Mouse (Mus musculus) colon, adult 2 months (tissue): ENCODE measurements around the gene Arfip2. TPM values are rescaled to one million over a fixed set of nuclear protein-coding genes. Genes with fewer than 3 reads are reported as not detected.

Source experiments
- polyA plus RNA-seq: library from polyadenylated mRNA; depleted of rRNA; stranded (reverse); fragments of >200 nt; gene quantifications from 2 replicates; pipeline ENCODE4 v1.2.3, GENCODE M21; 2012; rRNA removed

The Arfip2 gene
- polyA plus RNA-seq: 91.2 and 95.5 TPM in 2 replicates

DNA sequence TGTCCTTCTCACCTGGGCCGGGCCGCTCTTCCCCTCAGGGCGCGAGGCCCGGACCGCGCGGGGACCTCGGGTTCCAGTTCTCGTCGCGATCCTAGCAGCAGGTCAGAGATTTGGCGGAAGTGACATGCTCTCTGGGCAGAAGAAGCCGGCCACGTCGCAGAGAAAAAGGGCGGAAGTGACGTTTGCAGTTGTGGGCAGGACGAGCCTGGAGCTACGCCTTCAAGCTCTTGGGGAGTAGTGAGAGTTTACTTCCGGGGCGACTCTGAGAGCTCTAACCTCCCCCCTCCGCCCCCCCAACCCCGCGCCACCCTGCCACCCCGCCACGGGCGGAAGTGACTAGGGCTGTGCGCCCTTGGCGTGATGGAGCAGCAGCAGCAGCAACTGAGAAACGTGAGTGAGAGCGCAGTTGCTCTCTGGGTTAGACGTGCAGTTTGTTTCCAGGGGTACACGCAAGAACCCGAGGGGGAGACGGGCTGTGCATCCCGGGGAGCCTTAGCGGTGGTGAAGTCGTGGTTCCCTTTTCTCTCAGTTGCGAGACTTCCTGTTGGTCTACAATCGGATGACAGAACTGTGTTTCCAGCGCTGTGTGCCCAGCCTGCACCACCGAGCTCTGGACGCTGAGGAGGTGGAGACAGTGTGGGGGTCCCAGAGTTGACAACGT, at the start of gene Arfip2, which contains the start of gene Gm45799:
Gene Arfip2, minus strand, starts transcription at position 184 of the 661 bp plus-strand sequence.
Gene Gm45799, plus strand, starts transcription at position 320 of the 661 bp plus-strand sequence.

GRCm38 (mm10) chr7:105650639-105651435, 10.6 kb upstream of the Arfip2 start, which contains the start of gene Dnhd1:
Dnhd1 (plus strand) TSS chr7:105650827.

GRCm38 (mm10) chr7:105639756-105640155, 460 bp downstream of the Arfip2 start, which contains the start of gene Timm10b:
Timm10b (plus strand) TSS chr7:105640056.

DNA sequence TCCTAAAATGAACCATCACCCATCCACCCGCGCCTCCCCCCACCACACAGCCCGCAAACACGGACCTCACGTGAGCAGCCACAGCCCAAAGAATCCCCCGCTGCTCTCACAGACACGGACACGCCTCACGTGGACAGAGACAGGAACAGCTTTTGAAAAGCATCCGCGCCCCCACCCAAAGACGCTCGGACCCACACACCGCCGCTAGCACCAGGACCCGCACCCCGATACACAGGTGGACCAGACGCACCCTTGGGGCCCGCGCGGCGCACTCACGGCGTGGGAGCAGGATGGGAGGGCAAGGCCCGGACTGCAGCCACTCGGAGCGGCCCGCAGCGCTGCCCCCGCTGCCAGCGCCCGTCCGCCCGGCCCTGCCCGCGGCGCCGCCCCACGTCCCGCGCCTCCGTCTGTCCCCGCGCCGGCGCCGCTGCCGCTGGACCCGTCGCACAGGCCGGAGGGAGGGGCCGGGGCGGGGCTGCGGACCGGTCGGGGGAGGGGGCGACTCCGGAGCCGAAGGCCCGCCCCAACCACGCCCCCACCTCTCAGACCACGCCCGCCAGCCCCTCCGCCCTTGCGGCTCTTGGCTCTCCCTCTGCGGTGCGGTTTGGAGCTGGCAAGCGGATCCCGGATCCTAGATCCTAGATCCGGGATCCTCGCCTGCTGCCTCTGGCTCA, 7.0 kb downstream of the Arfip2 start, which contains the start of gene Trim3:
Gene Trim3, minus strand, starts transcription at position 445 of the 674 bp plus-strand sequence.

Other genes starting within 250 kb of the Arfip2 start
- 85.6 and 111 TPM in 2 replicates for gene Fam160a2, start 240.4 kb downstream of the Arfip2 start, polyA plus RNA-seq
- 0.21 and 0.43 TPM in 2 replicates for gene Cnga4, start 235.8 kb downstream of the Arfip2 start, polyA plus RNA-seq
- 0.14 TPM in 2 replicates for gene Cckbr, start 214.7 kb downstream of the Arfip2 start, polyA plus RNA-seq
- gene Cavin3, start 158.1 kb downstream of the Arfip2 start, polyA plus RNA-seq: 125 and 141 TPM in 2 replicates
- 39.8 and 40.7 TPM in 2 replicates for gene Smpd1, start 86.1 kb downstream of the Arfip2 start, polyA plus RNA-seq
- 37.5 and 52.7 TPM in 2 replicates for gene Apbb1, start 58.8 kb downstream of the Arfip2 start, polyA plus RNA-seq
- gene Hpx, start 40.3 kb downstream of the Arfip2 start, polyA plus RNA-seq: 0.28 TPM in 2 replicates
- gene Trim3, start 6.8 kb downstream of the Arfip2 start, polyA plus RNA-seq: 51.4 and 51.6 TPM in 2 replicates
- 110 and 132 TPM in 2 replicates for gene Timm10b, start 360 bp downstream of the Arfip2 start, polyA plus RNA-seq
- gene Gm45799, start 136 bp upstream of the Arfip2 start, polyA plus RNA-seq: 277 and 469 TPM in 2 replicates
- 0.83 and 0.94 TPM in 2 replicates for gene Dnhd1, start 10.4 kb upstream of the Arfip2 start, polyA plus RNA-seq
- gene Ilk, start 96.2 kb upstream of the Arfip2 start, polyA plus RNA-seq: 93.8 and 95.7 TPM in 2 replicates
- gene Rrp8, start 97.0 kb upstream of the Arfip2 start, polyA plus RNA-seq: 4.6 and 5.1 TPM in 2 replicates
- 543 and 600 TPM in 2 replicates for gene Taf10, start 103.9 kb upstream of the Arfip2 start, polyA plus RNA-seq
- gene Tpp1, start 111.8 kb upstream of the Arfip2 start, polyA plus RNA-seq: 95.9 and 96.3 TPM in 2 replicates
- gene Dchs1, start 147.2 kb upstream of the Arfip2 start, polyA plus RNA-seq: 8.9 and 9.0 TPM in 2 replicates
- gene Mrpl17, start 170.7 kb upstream of the Arfip2 start, polyA plus RNA-seq: 198 and 232 TPM in 2 replicates